Mouse (Mus musculus) layer of hippocampus, postnatal 10 days (tissue): ENCODE results near the gene Rps19bp1. TPM values are rescaled to one million over a fixed set of nuclear protein-coding genes. Genes with fewer than 3 reads are reported as not detected.

Source experiments
- DNase-seq, 2 experiments: peaks; one replicate each; pipeline ENCODE4 v3.0.0; 2021; ENCODE audit warnings: low spot score in 2 of 2
- total RNA-seq, 2 experiments: library from RNA; stranded (reverse); gene quantifications; 2 replicates each; pipeline ENCODE4 v1.2.3; 2021

Gene Rps19bp1
- total RNA-seq, 2 experiments from 2014 or later: 39.9 to 42.2 TPM

DNA sequence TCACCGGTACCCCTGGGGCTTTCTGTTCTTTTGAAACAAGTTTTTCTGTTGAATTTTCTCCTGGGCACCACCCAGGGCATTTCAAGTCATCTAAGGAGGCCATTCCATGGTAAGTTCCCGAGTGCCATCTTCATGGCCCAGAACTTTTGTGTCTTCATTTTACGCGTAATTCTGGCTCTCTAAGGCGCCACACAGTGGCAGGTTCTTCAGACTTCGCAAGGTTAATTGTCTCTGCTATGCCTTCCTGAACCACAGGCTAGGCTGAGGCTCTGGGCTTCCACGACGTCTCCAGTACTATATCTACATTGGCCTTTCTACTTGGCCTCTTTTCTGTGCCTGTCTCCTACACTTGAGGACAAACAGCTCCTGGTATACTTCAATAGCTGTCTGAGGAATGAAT lies 43.1 kb downstream of the Rps19bp1 start:
- DNase-seq: no peak

DNA sequence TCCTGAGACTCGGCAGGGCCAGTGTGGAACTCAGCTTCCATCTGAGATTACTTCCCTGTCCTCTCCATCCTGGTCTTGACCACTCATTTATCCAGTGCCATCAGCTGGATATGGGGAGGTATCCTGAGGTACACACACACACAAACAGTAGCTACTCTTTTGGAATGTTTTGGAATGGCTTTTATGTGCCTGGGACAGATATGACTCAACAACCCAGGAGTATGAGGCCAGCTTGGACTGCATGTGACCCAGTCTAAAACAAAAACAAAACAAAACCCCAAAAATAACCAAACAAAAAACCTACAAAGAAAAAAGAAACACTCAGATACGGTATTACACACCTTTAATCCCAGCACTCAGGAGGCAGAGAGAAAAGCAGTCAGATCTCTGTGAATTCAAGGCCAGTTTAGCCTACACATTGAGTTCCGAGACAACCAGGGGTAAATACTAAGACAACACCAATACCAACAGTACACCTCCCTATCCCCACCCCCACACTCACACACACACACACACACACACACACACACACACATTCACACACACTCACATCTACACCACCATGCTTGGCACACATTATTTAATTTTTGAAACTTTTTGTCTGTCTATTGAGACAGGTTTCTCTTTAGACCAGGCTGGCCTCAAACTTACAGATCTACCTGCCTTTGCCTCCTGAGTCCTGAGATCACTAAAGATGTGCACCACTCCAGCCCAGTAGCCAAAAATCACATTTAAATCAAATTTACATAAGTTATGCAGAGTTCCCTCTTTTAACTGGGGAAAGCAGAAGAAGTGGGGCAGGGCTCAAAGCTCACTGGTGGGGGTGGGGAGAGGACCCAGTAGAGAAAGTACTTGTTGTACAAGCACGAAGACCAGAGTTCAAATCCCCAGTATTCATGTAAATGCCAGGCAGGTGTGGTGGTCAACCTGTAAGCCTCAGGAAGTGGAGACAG lies 44.1 kb downstream of the Rps19bp1 start:
- no peak for DNase-seq

DNA sequence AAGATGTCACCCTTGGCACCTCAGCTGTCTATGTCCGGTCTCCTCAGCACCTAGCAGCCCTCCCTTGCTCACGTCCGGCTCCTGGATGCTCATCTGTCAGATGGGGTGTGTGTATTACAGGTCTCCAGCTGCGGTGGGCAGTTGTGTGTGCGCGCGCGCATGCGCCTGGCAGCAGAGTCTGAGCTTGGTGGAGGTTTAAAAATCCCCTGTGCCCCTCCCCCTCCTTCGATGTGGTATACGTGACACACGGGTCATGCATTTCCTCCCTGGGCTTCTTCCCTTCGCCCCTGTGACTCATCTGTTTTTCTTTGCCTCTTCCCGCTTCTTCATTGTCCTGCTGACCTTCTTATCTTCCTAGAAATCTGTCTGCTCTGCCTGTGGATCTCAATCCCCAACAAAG lies 44.9 kb downstream of the Rps19bp1 start:
- no peak for DNase-seq

DNA sequence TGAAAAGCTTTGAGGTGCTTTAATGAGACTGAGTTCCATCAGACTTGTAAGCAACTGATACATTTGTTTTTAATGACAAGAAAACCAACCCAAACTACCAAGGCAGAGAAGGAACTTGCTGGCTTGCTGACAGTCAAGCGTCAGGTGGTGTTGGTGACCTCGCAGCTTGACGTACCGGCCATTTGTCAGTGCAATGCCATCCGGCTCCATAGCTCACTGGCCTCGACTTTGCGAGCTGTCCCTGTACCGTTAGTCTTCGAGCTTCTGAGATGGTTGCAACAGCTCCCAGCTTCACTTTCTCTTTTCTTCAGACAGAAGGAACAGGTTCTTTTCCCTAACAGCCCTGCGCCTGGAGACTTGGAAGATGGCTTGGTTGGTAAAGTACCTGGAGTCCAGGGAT lies 46.6 kb downstream of the Rps19bp1 start:
- DNase-seq: no peak

DNA sequence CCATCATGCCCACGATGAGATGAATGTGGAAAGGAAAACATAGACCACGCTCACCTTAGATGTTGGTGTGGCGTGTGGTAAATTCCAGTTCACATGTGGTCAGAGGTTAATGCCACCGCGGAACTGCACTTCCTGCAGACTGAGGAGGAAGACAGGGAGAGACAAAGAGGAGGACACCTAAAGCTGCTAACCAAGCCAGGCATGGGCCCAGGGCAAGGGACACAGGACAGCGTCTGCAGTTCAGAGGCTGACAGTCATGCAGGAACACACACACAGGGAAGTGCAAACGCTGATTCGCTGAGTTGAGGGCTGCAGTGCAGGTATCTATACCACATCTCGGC lies 47.7 kb downstream of the Rps19bp1 start:
- no peak for DNase-seq

DNA sequence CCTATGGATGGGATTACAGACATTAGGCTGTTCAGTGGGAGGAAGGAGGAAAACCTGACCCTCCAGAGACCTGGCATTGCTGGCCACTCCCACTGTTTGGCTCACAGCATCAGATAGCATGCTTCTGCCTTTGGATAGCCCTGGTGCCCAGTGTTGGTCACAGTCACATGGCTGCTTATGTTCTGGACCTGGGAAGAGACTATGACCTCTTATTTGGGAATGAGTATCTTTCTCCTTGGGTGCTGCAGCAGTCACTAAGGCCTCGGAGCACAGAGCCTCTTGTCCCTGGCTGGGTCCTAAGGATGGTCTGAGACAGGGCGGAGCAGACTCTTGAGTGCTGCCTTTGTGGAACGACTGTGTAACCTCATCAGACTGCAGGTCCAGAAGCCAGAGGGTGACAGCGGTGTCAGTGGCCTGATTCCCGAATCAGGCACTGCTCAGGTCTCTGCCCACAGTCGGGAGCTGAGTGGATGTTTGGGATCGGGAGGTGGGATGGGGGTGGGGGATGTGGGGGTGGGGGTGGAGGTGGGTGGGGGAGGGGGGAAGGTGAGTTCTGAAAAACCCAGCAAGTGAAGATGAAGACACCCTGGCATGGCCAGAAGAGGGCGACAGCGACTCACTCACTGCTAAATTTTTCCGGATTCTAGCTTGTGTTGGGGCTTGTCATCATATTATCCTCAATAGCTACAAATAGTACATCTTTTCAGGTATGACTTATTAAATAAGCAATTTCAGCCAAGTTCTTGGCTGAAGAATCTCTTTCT lies 48.2 kb downstream of the Rps19bp1 start:
- peak; percentile 61 to 63 for DNase-seq

DNA sequence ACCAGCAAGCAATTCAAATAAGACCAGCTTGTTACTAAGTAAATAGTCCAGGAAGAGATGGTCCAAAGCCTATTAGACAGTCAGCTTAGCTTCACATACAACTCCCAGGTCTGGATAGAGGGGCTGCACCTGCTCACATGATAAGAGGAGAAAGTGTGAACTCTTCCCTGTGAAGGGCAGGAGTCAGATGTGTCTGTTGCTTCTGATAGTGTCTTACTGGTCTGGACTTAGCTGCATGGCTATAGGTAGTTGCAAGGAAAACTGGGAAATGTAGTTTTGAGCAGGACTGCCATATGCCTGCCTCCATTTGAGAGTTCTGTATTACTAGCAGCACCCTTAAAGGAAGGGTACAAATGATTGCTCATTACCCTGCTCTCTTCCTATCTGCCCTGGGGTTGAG lies 50.4 kb downstream of the Rps19bp1 start:
- DNase-seq: no peak

Other genes with a start within 250 kb of the Rps19bp1 start
- 10 to 100 TPM; 51.3 to 51.6 TPM for gene Pdgfb, start 249.3 kb downstream of the Rps19bp1 start, total RNA-seq
- gene Syngr1, start 173.0 kb downstream of the Rps19bp1 start, total RNA-seq: 100 to 1,000 TPM; 362 to 374 TPM
- 100 to 1,000 TPM; 535 to 605 TPM for gene Rpl3, start 172.4 kb downstream of the Rps19bp1 start, total RNA-seq
- 10 to 100 TPM; 28.2 to 35.0 TPM for gene Tab1, start 131.2 kb downstream of the Rps19bp1 start, total RNA-seq
- gene Mgat3, start 90.6 kb downstream of the Rps19bp1 start, total RNA-seq: 10 to 100 TPM; 85.8 to 89.8 TPM
- gene Mief1, start 30.3 kb downstream of the Rps19bp1 start, total RNA-seq: 10 to 100 TPM; 32.3 to 34.3 TPM
- 10 to 100 TPM; 21.1 to 23.0 TPM for gene AC140267.1, start 28.5 kb downstream of the Rps19bp1 start, total RNA-seq
- 100 to 1,000 TPM; 102 to 108 TPM for gene Atf4, start 9.1 kb downstream of the Rps19bp1 start, total RNA-seq
- gene Cacna1i, start 22.9 kb upstream of the Rps19bp1 start, total RNA-seq: 10 to 100 TPM; 36.0 to 38.0 TPM